Mouse (Mus musculus) neutrophil, adult 59 days (primary cell): ENCODE data around the gene Hmgb2. TPM values are rescaled to one million over a fixed set of nuclear protein-coding genes. Genes with fewer than 3 reads are reported as not detected.

Source experiments
- total RNA-seq, 2 experiments: library from RNA; stranded (reverse); gene quantifications; 1 replicate in 1 of 2; 2 replicates in 1 of 2; pipeline ENCODE4 v1.2.4; 2023

The Hmgb2 gene
- 100 to 1,000 TPM; 848 to 870 TPM for total RNA-seq

DNA sequence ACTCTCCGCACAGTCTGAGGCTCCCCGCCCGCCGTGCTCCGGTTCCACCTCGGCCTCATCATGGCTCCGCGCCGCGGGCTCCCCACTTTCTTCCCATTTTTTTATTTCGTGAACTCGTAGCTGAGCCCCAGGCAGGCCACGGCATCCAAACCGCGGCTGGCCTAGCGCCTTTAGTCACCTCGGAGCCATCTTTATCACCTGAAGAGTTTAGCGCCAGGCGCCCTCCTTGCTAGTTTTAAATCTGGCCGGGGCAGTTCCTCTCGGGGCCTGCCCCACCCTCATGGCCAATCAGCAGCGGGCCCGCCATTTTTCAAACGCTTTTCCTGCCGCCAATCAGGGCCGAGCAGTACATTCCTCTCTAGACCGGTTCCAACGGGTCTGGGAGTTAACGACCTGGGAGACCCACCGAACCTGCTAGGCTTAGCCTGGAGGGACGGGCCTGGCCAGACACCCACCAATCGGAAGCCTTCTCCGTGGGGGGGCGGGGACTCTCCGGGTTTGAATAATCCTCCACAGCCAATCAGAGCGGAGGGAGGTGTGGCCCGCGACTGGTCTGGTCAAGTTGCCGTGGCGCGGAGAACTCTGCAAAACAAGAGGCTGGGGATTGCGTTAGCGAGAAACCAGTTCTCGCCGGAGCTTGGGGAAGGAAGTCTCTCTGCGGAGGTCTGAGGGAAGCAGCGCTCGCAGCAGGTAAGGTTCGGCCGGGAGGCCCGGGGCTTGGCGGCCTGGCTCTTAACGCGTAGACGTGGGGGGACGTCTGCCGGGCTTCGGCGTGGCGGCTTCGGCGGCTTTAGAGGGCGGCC, at the start of gene Hmgb2:
TSS of gene Hmgb2 (plus strand) at position 592 of the 803 bp plus-strand sequence.

DNA sequence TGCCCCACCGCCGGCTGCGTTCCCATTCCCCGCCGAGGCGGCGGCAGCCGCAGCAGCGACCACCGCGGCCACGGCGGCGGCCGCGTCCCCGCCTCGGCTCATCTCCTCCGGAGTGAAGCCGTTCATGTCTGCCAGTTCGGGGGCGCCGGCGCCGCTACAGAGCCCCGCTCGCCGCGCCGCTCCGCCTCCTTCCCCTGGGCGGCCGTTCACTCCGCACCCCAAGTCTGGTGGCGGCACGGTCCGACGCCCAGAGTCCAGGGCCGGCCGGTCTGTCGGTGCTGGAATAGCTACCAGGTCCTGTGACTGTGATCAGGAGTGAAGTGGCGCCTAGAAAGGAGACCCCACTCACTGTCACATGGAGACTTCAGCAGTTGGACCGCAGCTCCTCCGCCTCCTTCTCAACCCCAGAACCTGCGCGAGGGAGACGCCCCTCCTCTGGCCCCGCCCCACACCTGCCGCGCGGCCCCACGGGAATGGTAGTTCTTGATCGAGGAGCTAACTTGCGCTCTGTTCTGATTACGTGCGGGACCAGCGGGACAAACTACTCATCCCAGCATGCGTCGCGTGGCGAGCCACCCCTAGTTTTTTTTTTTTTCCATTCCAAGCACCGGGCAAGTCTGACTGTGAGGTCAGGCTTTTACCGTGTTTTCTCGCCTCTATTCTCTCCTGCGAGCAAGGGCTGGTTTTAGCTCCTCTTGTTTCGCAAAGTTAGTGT, 24.1 kb upstream of the Hmgb2 start, which contains the start of gene Sap30:
TSS of gene Sap30 (minus strand) at position 420 of the 715 bp plus-strand sequence.

Other genes with a start within 250 kb of the Hmgb2 start
- not detected for gene Hand2, start 190.9 kb upstream of the Hmgb2 start, total RNA-seq
- 10 to 100 TPM; 31.3 to 42.3 TPM for gene Scrg1, start 56.0 kb upstream of the Hmgb2 start, total RNA-seq
- gene Sap30, start 24.0 kb upstream of the Hmgb2 start, total RNA-seq, result 10 to 100 TPM; 44.6 to 56.8 TPM
- gene Galnt7, start 141.1 kb downstream of the Hmgb2 start, total RNA-seq, result 1 to 10 TPM; 7.8 to 9.9 TPM